Mouse (Mus musculus) lung, embryonic 16.5 days (tissue): ENCODE data around the gene Fbxl17. TPM values are rescaled to one million over a fixed set of nuclear protein-coding genes. Genes with fewer than 3 reads are reported as not detected.

Experiments used
- ATAC-seq: fragments of 200-750 bp; cut with Nextera tagmentation; 2 replicates; pipeline ENCODE4 v1.8.0; 2017; ENCODE audit warnings: low read depth, mild to moderate bottlenecking, moderate library complexity
- H3K27ac ChIP-seq: fragments of 300-500 bp; sonication (generic); 2 replicates; pipeline ENCODE4 v1.5.1; 2014; ENCODE audit warnings: mild to moderate bottlenecking, control low read depth, low read length
- H3K27me3 ChIP-seq: fragments of 300-500 bp; sonication (generic); 2 replicates; pipeline ENCODE4 v1.6.1; 2014; ENCODE audit warnings: low read depth, low read length, mixed read lengths; ENCODE audit not compliant: control insufficient read depth, insufficient read depth
- H3K36me3 ChIP-seq: fragments of 300-500 bp; sonication (generic); 2 replicates; pipeline ENCODE4 v1.6.1; 2014; ENCODE audit warnings: low read length; ENCODE audit not compliant: control insufficient read depth, insufficient read depth
- H3K4me1 ChIP-seq: fragments of 300-500 bp; sonication (generic); replicated peaks from 2 replicates; pipeline ENCODE4 v1.6.1; 2014; ENCODE audit warnings: low read length, mixed read lengths; ENCODE audit not compliant: control insufficient read depth, insufficient read depth
- H3K4me2 ChIP-seq: fragments of 300-500 bp; sonication (generic); 2 replicates; pipeline ENCODE4 v1.6.1; 2014; ENCODE audit warnings: low read depth, low read length, control low read depth
- H3K4me3 ChIP-seq: fragments of 300-500 bp; sonication (generic); 2 replicates; pipeline ENCODE4 v1.5.1; 2014; ENCODE audit warnings: mild to moderate bottlenecking, low read length, control low read depth
- H3K9ac ChIP-seq: fragments of 300-500 bp; sonication (generic); 2 replicates; pipeline ENCODE4 v1.6.1; 2014; ENCODE audit warnings: low read length, control low read depth
- H3K9me3 ChIP-seq: fragments of 300-500 bp; sonication (generic); 2 replicates; pipeline ENCODE4 v1.6.1; 2016; ENCODE audit warnings: low read length; ENCODE audit not compliant: control insufficient read depth
- WGBS: fragments of 180-500 bp; shearing (Covaris S2); extraction: QIAGEN DNeasy Blood & Tissue Kit; methylation state at CpG from one replicate; pipeline ENCODE4 v1.1.7; 2014; 5-methylcytosine and 5-hydroxymethylcytosine counted together
- polyA plus RNA-seq: library from polyadenylated mRNA; unstranded; fragments of >200 nt; fragmentation: Nextera tagmentation; extraction: Ambion mirVana; gene quantifications from 2 replicates; pipeline ENCODE4 v1.2.1, GENCODE M21; 2015

The Fbxl17 gene
- polyA plus RNA-seq, 1 experiment from 2014 or later: 3.8 TPM

DNA sequence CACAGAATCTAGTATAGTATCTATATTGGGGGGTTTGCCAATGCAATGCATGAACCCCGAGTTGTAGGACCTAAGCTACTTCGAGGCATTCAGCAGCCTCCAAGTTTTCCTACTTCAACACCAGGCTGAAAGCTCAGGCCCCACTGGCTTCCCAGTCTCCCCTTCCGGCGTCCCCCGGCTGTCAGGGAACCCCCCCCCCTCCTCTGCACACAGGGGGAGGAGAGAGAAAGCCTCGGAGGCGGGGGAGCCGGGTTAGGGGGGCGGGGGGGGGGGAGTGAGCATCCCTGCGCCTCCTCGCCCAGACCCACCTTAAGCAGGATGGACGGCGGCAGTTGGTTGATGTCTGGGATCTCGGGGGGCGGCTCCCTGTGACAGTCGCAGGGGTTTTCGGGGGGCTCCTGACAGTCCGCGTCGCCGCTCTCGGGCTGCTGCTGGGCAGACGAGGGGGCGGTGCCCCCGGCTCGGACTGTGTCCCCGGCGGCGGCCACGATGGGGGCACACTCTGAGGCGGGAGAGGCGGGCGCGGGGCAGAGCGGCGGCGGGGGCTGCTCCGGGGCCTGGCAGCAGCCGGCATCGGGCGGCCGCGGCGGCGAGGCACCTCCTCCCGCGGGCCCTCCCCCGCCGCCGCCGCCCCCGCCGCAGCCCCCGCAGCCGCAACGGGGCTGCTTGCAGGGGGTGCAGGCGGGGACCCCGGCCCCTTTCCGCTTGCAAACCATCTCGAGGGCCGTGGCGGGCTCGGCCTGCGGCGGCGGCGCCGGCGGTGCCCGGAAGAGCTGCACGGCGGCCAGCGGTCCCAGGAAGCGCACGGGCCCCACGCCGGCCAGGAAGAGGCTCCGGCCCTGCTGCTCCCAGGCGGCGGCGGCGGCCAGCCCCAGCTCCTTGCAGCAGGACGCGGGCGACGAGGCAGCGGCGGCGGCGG, 841 bp downstream of the Fbxl17 start:
- ATAC-seq: peak; percentile 61
- under 1% methylated on average over 44 of the region's 90 CpGs for WGBS

DNA sequence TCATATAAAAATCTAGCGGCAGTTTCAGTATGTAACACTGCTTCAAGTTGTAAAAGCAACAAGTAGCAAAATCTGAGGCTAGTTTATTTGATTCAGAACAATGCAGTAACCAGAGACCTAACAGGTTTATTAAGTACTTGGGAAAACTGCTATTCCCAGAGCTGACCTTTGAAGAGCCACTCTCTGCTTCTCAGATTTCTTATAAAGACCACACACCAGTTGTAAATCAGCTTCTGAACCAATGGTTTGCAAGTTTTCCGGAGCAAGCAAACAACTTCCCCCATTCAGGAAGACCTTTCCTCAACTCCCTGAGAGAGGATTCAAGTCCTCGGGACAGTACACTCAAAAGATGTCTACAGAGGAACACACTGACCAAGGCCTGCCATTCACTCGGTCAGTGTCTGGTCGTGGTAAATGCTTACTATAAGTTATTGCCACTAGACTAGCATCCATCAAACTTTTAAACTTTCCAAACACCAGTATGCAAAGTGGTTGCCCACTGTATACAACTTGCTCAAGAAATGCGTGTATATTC, 1.6 kb downstream of the Fbxl17 start:
- Histone ChIP-seq H3K9ac (peak overlapping the region; percentile 98), H3K4me2 (peak overlapping the region; percentile 73), H3K36me3 (no peaks in the 10 kb centered on the region), H3K9me3 (no peaks in the 10 kb centered on the region), H3K27ac (peak overlapping the region; percentile 95), H3K4me1 (peaks cover 43% of the 10 kb centered on the region), H3K27me3 (no peaks in the 10 kb centered on the region), H3K4me3 (peak overlapping the region; percentile 87)
- 11% methylated on average over 6 of the region's 6 CpGs for WGBS
- no peak for ATAC-seq

More for the DNA sequence above, 841 bp downstream of the Fbxl17 start:
- H3K9ac ChIP-seq: peak overlapping the region; percentile 98
- H3K27ac ChIP-seq: peak overlapping the region; percentile 95
- peak overlapping the region; percentile 87 for H3K4me3 ChIP-seq
- H3K4me1 ChIP-seq: peaks cover 37% of the 10 kb centered on the region
- H3K36me3 ChIP-seq: no peaks in the 10 kb centered on the region
- H3K27me3 ChIP-seq: no peaks in the 10 kb centered on the region
- H3K4me2 ChIP-seq: peak overlapping the region; percentile 73
- H3K9me3 ChIP-seq: no peaks in the 10 kb centered on the region

DNA sequence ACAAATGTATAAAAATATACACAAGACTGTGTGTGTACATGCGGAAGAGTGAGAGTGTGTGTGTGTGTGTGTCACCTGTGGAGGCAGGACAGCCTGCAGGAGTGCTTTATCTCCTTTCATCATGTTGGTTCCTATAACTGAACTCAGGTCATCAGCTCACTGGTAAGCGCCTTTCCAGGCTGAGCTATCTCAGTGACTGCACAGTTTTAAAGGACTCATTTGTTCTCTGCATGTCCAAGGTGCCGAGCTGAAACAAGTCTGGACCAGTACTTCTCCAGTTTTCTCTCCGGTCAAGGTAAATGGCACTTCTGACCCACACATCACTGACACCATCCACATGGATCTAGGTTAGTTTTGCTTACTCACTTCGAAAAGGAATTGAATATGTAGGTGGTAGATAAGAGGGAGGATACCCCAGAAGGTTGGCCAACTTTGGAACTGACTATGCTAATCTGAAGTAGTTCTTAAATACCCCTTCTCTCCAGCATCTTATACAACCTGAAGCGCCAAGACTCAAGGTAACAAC, 2.5 kb downstream of the Fbxl17 start:
- Histone ChIP-seq H3K9ac (peak overlapping the region; percentile 20; the same call in 1 of the 2 replicates), H3K4me1 (peaks cover 49% of the 10 kb centered on the region), H3K36me3 (no peaks in the 10 kb centered on the region), H3K27me3 (no peaks in the 10 kb centered on the region), H3K9me3 (no peaks in the 10 kb centered on the region), H3K4me2 (peak overlapping the region; percentile 73), H3K27ac (no peak overlapping the region), H3K4me3 (no peak overlapping the region)
- WGBS: 73% methylated on average over 6 of the region's 6 CpGs
- ATAC-seq: no peak

DNA sequence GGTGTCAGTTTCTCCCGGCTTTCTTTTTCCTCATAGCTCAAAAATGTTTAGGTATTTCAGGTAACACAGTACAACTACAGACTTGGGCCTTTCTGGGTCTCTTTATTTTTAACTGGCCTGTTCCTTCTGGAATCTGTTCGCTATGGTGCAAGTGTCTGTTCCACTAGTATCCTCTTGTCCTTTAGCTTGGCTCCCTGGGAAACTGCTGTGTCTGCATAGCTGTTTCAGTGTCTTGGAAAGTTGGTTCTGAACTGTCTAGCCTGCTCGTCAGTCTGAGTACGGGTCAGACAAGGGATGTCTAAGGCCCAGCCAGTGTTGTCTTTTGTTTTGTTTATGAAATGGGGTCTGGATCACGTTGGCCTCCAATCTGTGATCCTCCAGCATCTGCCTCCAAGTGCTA, 3.7 kb downstream of the Fbxl17 start:
- H3K4me1 ChIP-seq: peaks cover 49% of the 10 kb centered on the region
- 35% methylated on average over 5 of the region's 5 CpGs for WGBS
- H3K4me2 ChIP-seq: 0 out of 2 replicates have a peak overlapping the region, but pooled peaks have one; percentile 6
- H3K9ac ChIP-seq: peak overlapping the region; percentile 15; the same call in 1 of the 2 replicates
- no peaks in the 10 kb centered on the region for H3K9me3 ChIP-seq
- H3K27ac ChIP-seq: no peak overlapping the region
- H3K27me3 ChIP-seq: no peaks in the 10 kb centered on the region
- H3K36me3 ChIP-seq: no peaks in the 10 kb centered on the region
- H3K4me3 ChIP-seq: no peak overlapping the region
- ATAC-seq: no peak

DNA sequence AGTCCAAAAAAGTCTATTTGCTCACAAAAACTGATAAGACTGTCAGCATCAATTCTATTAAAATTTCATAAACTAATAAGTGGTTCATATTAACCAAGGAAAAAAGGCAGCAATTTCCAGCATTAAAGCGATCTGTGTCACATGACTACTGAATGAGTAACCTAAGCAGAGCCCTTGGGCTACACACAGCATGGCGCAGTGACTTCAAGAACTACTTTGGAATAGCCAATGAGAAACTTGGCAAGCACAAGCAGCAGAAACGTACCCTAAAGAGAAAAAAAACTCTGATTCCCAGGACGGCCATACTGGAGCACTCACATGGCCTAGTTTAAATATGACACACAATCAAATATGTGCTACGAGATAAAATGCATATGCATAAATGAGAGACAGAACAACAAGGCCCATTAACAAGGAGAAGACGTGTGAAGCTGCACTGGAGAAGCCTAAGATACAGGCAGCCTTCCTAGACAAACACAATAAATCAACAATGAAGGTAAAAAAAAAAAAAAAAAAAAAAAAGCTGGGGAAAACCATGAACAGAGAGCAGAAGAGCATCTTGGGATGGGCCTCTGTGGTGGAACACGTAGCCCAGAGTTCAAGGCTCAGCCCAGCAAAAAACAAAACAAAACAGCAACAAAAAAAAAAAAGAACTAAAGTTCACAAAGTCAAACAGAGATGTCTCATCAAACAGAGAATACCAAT, 5.8 kb downstream of the Fbxl17 start:
- no peak overlapping the region for H3K4me3 ChIP-seq
- H3K9ac ChIP-seq: no peak overlapping the region
- H3K27ac ChIP-seq: peak overlapping the region; percentile 57; the same call in 1 of the 2 replicates
- H3K4me2 ChIP-seq: 0 out of 2 replicates have a peak overlapping the region, but pooled peaks have one; percentile 3
- H3K4me1 ChIP-seq: peaks cover 44% of the 10 kb centered on the region
- H3K36me3 ChIP-seq: peaks cover 2% of the 10 kb centered on the region; the same call in 1 of the 2 replicates
- H3K27me3 ChIP-seq: no peaks in the 10 kb centered on the region
- H3K9me3 ChIP-seq: no peaks in the 10 kb centered on the region
- 54% methylated on average over 7 of the region's 7 CpGs for WGBS
- peak; percentile 30 for ATAC-seq

DNA sequence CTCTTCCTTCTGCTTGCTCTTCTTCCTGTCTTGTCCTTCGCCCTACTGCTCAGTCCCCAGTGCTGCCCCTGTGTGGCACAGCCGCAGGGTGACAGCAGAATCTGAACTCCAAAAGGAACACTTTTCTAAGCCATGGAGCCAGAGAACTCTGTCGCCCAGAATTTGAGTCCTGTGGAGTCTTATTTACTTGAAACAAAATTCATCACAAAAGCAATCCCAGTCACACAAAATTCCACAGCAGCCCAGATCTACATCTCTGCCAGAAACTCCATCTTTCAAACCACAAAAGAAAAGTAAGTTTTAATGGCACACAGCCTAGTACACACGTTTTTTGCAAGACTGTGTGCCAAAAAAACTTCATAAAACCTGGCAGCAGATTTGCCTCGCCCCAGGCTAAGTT, 6.5 kb downstream of the Fbxl17 start:
- peak overlapping the region; percentile 81 for H3K27ac ChIP-seq
- H3K27me3 ChIP-seq: no peaks in the 10 kb centered on the region
- ATAC-seq: peak; percentile 62
- peaks cover 2% of the 10 kb centered on the region; the same call in 1 of the 2 replicates for H3K36me3 ChIP-seq
- H3K4me3 ChIP-seq: 0 out of 2 replicates have a peak overlapping the region, but pooled peaks have one; percentile 17
- H3K4me2 ChIP-seq: peak overlapping the region; percentile 45
- WGBS: 23% methylated on average over 5 of the region's 5 CpGs
- H3K9me3 ChIP-seq: no peaks in the 10 kb centered on the region
- no peak overlapping the region for H3K9ac ChIP-seq
- H3K4me1 ChIP-seq: peaks cover 41% of the 10 kb centered on the region

DNA sequence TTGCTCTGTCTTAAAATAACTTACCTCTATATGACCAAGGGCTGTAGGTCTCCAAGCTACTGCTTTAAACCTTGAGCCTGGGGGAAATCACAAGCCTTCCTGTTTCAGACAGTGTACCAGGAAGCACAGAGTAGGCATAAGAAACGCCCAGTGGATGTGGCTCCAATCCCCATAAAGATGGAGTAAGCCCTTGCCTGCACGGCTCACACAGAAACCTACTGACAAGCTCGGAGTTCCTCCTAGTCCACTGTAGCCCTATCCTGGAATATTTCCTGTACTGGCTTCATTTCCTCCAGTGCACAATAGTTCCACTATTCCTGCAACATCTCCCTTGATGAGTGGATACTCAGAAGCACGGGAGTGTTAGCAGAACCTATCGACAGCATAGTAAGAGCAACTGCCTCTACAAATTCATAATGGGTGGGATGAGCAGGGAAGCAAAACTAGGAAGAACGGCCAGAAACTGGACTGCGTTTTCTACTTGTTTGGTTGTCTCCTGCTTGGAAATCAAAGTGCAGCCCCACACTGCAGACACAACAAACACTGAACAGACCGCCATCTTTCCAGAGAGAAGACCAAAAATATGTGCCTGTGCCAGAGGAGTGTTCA, 7.0 kb downstream of the Fbxl17 start:
- H3K27me3 ChIP-seq: no peaks in the 10 kb centered on the region
- H3K9ac ChIP-seq: no peak overlapping the region
- peak overlapping the region; percentile 81 for H3K27ac ChIP-seq
- peak overlapping the region; percentile 45 for H3K4me2 ChIP-seq
- ATAC-seq: peak; percentile 41
- peaks cover 36% of the 10 kb centered on the region for H3K4me1 ChIP-seq
- H3K4me3 ChIP-seq: peak overlapping the region; percentile 17; the same call in 1 of the 2 replicates
- WGBS: 52% methylated on average over 8 of the region's 8 CpGs
- no peaks in the 10 kb centered on the region for H3K9me3 ChIP-seq
- H3K36me3 ChIP-seq: peaks cover 2% of the 10 kb centered on the region; the same call in 1 of the 2 replicates

DNA sequence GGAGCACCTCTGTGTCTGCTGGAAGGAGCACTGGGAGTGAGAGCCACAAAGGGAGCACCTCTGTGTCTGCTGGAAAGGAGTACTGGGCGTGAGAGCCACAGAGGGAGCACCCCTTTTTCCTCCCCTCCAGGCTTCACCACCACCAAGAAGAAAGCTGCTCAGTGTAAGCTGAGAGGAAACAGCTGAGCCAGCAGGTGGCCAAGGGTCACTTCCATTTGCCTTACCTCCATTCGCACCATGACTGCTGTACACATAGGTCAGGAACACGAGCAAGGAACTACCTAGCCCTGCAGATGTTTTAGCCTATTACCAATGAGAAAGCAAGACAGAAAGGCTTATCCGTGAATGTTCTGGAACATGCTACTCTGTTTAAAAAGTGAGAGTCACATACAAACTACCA, 10.3 kb downstream of the Fbxl17 start:
- no peak overlapping the region for H3K4me3 ChIP-seq
- no peaks in the 10 kb centered on the region for H3K9me3 ChIP-seq
- no peak overlapping the region for H3K4me2 ChIP-seq
- H3K36me3 ChIP-seq: peaks cover 8% of the 10 kb centered on the region; the same call in 1 of the 2 replicates
- H3K9ac ChIP-seq: no peak overlapping the region
- ATAC-seq: no peak
- WGBS: 85% methylated on average over 4 of the region's 4 CpGs
- no peak overlapping the region for H3K27ac ChIP-seq
- peaks cover 15% of the 10 kb centered on the region for H3K4me1 ChIP-seq
- H3K27me3 ChIP-seq: no peaks in the 10 kb centered on the region
